Mouse (Mus musculus) cerebellum, adult 2 months (tissue): ENCODE results near the gene Dock10.

ENCODE experiments used
- CTCF ChIP-seq: fragments of 200-500 bp; IDR thresholded peaks from 2 replicates; pipeline ENCODE4 v1.5.1; 2011; ENCODE audit warnings: low read depth, mild to moderate bottlenecking, control low read depth, low read length, moderate library complexity, borderline replicate concordance; ENCODE audit not compliant: insufficient read depth
- POLR2A ChIP-seq: fragments of 200-500 bp; IDR thresholded peaks from 2 replicates; pipeline ENCODE4 v1.6.1; 2011; ENCODE audit warnings: low read length, control low read depth, borderline replicate concordance; ENCODE audit not compliant: insufficient read depth

DNA sequence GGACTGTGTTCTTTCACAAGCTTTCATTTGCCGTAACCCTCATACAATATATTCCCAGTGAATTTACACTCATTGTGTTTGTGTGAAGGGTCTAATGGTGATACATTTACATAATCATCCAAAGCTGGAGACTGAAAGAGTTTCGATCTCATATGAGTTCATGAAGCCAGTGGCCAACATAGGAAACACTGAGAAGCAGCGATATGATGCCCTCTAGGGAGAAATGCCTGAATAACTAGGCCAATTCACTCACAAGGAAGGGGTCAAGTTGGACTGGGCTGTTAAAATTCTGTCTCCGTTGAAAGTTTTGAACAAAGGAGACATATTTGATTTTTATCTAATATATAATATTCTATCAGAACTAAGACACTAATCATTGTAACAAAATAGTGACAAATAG is 30.9 kb downstream of the Dock10 start:
- TF ChIP-seq POLR2A (no peak), CTCF (no peak)
